Mouse (Mus musculus) adrenal gland, adult (tissue): ENCODE measurements at regions not wholly inside any gene's neighbourhood (a gene's known extent, or its start where the extent isn't known, plus 50 kb on each side); places are given as distances from the start of the nearest gene placed in this dataset.

Experiments
- DNase-seq, 2 experiments: peaks; one replicate each; pipeline ENCODE4 v3.0.0; 2022 to 2023; ENCODE audit warnings: low spot score in 1 of 2; ENCODE audit not compliant: inconsistent age in 2 of 2

DNA sequence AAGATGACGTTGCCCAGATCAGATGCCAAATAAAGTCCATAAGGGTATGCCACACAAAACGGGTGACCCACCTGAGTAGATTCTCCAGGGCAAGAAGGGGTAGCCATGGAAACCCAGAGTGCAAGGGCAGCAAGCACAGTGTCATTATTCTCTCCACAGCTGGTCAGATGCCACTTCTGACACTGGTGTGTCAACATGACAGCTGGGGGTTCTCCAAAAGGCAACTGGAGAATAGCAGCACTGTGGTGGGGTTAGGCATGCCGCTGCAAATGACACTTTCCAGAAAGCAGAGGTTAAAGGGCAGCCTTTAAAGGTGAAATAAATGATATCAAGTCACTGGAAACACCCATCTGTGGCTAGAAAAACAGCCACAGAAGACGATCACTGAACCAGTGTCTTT lies 70.8 kb upstream of the Thbs2 start:
- DNase-seq, result no peak

DNA sequence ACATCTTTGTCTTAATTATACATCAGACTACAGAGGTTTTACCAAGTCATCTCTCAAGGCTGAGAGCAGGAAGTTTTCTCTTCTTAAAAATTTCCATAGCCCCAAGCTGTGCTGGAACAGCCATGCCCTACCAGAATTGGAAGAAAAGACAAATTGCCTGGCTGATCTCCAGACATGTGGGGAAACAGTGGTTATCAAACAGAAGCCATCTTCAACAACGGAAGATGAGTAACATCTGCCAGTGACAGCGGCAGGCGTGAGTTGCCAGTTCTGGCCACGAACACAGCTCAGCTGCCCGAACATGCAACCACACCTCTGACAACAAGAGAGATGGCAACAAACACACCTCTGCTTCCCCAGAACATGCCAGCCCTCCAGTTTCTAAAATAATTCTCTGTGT lies 59.1 kb upstream of the Thbs2 start:
- DNase-seq, result peak; percentile 28 to 67

- no peak for DNase-seq
Measured at GRCm38 (mm10) chr17:14750519-14751145, 56.6 kb upstream of the Thbs2 start.

DNA sequence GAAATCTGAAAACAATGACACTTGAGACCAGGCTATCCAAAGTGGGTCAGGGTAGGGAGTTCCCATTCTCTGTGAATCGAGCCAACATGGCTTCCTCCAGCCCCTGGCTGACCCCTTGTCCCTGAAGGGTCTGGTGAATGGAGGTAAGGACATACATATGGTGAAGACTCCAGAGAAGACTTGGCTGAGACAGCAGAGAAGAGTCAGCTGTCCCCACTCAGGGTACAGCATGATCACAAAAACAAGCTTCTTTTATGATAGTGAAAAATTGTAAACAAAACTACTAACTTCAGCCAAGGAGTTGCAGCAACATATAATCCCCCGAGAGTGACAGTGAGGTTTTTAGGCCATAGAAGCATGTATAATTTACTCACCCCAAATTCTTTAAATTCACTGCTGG lies 55.2 kb upstream of the Thbs2 start:
- DNase-seq, result no peak

- DNase-seq, result no peak
Measured at GRCm38 (mm10) chr17:14747255-14747869, 53.3 kb upstream of the Thbs2 start.

GRCm38 (mm10) chr17:14745512-14745911 lies 51.5 kb upstream of the Thbs2 start:
- DNase-seq, result no peak

DNA sequence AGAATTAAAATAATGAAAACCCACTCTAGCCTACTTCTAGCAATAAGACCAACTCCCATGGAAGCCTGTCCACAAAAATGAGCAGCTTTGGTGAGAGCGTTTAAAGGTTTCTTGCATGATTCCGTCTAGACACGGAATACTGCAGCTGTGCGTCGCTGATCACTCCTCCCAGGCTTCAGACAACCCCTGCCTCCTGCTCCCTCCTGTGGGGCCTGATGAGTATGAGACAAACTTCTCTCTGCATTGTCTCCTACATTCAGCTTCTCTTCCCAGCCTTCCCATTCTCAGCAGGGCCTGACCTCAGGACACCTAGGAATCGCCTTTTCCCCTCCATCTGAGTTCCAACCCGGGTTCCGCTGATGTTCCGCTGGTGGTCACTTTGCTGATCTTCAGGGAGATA lies 50.0 kb upstream of the Thbs2 start:
- no peak for DNase-seq
